Mouse (Mus musculus): Measurements from ENCODE around the gene Cacnb4. TPM values are rescaled to one million over a fixed set of nuclear protein-coding genes. Genes with fewer than 3 reads are reported as not detected.

The Cacnb4 gene
- total RNA-seq, 2 experiments from 2014 or later: 0.09 TPM; not detected in 1

DNA sequence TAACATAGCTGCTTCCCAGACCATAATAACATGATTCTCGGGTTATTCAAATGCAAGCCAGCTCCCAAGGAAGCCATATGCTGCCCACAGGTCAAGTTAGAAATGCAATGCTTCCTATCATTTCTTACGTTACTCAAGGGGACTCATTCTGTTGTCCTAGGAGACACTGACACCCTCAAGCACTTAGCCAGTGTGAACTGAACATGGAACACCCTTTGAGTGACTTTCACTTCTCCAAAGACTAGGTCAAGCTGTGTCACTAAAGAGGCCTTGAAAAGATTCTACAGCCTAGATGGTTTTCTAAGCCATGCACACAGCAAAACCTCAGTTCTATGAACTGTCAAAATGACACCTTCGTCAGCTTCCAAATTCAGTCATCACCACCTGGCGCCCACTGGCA is 98.9 kb downstream of the Cacnb4 start:
- ATAC-seq (replicated peaks; ENCODE audit: low FRiP score, low TSS enrichment, poor library complexity, severe bottlenecking): no peak

GRCm38 (mm10) chr2:52576546-52576945 is 100.1 kb downstream of the Cacnb4 start:
- no peak for ATAC-seq (replicated peaks; ENCODE audit: low FRiP score, low TSS enrichment, poor library complexity, severe bottlenecking)

- no peak for ATAC-seq (replicated peaks; ENCODE audit: low FRiP score, low TSS enrichment, poor library complexity, severe bottlenecking)
Observed at GRCm38 (mm10) chr2:52575637-52576175, 100.9 kb downstream of the Cacnb4 start.

GRCm38 (mm10) chr2:52574929-52575328 is 101.7 kb downstream of the Cacnb4 start:
- ATAC-seq (replicated peaks; ENCODE audit: low FRiP score, low TSS enrichment, poor library complexity, severe bottlenecking): no peak

GRCm38 (mm10) chr2:52572221-52572620 is 104.4 kb downstream of the Cacnb4 start:
- no peak for ATAC-seq (replicated peaks; ENCODE audit: low FRiP score, low TSS enrichment, poor library complexity, severe bottlenecking)

DNA sequence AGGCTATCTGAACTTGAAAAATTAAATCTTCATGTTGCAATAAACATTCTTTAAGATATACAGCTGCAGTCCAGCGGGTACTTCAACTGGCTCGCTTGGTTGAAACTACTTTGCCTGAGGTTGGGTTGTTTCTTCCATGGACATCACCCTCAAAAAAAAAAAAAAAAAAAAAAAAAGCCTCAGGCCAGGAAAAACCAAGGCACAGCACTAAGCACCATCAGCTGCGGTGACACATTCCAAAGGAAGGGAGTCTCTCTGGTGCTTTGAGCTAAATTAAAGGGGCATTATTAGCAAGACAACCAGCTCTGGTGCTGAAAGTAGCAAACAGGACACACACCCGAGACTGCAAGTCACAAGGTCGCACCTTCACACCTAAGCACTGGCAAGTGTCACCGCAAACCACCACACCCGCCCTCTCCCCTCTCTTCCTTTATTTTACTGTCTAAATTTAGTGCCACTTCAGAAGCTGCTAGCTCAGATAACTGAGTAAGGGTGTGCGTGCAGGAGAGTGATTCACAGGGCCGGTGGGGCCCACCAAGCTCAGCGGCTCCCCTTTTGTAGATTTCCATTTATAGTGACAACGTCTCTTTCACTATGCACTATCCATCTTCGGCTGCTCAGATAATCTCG is 105.2 kb downstream of the Cacnb4 start:
- peak; percentile 88 for ATAC-seq (replicated peaks; ENCODE audit: low FRiP score, low TSS enrichment, poor library complexity, severe bottlenecking)

- ATAC-seq (replicated peaks; ENCODE audit: low FRiP score, low TSS enrichment, poor library complexity, severe bottlenecking): no peak
Observed at GRCm38 (mm10) chr2:52570781-52571180, 105.8 kb downstream of the Cacnb4 start.

GRCm38 (mm10) chr2:52570171-52570570 is 106.5 kb downstream of the Cacnb4 start:
- no peak for ATAC-seq (replicated peaks; ENCODE audit: low FRiP score, low TSS enrichment, poor library complexity, severe bottlenecking)

GRCm38 (mm10) chr2:52568131-52568530 is 108.5 kb downstream of the Cacnb4 start:
- no peak for ATAC-seq (replicated peaks; ENCODE audit: low FRiP score, low TSS enrichment, poor library complexity, severe bottlenecking)

- ATAC-seq (replicated peaks; ENCODE audit: low FRiP score, low TSS enrichment, poor library complexity, severe bottlenecking): no peak
Observed at GRCm38 (mm10) chr2:52567421-52567820, 109.2 kb downstream of the Cacnb4 start.

GRCm38 (mm10) chr2:52563277-52563676 is 113.4 kb downstream of the Cacnb4 start:
- ATAC-seq (replicated peaks; ENCODE audit: low FRiP score, low TSS enrichment, poor library complexity, severe bottlenecking): no peak

DNA sequence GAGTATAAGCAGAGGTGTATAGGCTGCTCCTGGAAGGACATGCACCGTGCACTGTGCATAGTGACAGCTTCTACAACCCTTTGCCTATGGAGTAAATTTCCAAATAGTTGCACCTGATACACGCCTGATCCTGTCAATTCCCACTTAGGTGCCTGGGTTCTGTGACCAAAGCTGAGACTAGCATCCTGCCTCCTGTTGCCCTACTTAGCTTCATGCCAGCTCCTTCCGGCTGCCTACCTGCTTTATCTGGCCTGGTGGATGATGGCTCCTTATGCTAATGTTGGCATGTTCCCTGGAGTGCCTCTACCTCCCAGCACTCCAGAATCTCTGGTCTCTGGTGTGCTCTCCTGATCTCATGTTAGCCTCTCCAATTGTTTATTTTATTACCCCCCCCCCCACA is 114.3 kb downstream of the Cacnb4 start:
- no peak for ATAC-seq (replicated peaks; ENCODE audit: low FRiP score, low TSS enrichment, poor library complexity, severe bottlenecking)

- no peak for ATAC-seq (replicated peaks; ENCODE audit: low FRiP score, low TSS enrichment, poor library complexity, severe bottlenecking)
Observed at GRCm38 (mm10) chr2:52561137-52561536, 115.5 kb downstream of the Cacnb4 start.

DNA sequence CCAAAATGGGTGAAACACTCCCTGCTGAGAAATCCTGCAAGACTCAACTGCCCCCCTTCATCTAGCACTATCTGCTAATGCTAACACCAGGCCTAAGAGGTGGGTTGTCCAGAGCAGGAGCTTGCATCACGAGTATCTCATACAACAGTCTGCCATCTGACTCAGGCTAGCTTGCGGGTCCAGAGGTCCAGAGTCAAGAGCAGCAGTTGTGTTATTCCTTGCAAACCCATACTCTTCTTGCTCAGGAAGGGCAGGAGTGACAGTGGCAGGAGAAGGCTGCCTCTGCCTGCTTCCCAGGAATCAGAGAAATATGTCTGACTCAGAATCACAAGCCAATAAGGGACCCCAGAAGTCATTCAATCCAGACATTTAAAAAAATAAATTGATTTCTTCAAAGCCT is 116.4 kb downstream of the Cacnb4 start:
- ATAC-seq (replicated peaks; ENCODE audit: low FRiP score, low TSS enrichment, poor library complexity, severe bottlenecking): no peak

DNA sequence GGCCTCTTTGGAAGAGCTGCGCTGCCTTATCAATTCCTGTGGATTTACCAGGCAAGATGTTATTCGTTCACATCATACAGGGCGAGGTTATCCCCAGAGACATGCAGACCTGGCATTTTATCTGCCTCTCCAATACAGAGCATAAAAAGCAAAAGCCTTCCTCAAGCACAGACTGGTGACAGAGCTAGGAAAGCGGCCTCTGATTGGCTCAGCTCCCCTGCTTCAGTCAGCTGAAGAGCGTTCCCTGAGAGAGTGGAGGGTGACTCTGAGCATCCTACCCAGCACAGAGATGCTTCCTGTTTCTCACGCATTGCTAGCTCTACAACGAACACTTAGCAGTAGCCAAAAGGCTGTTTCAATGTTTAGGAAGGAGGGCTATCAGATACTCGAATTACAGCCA is 118.2 kb downstream of the Cacnb4 start:
- ATAC-seq (replicated peaks; ENCODE audit: low FRiP score, low TSS enrichment, poor library complexity, severe bottlenecking): no peak

GRCm38 (mm10) chr2:52557503-52558275 is 118.9 kb downstream of the Cacnb4 start:
- ATAC-seq (replicated peaks; ENCODE audit: low FRiP score, low TSS enrichment, poor library complexity, severe bottlenecking): no peak

- ATAC-seq (replicated peaks; ENCODE audit: low FRiP score, low TSS enrichment, poor library complexity, severe bottlenecking): no peak
Observed at GRCm38 (mm10) chr2:52556961-52557326, 119.7 kb downstream of the Cacnb4 start.

GRCm38 (mm10) chr2:52556298-52556960 is 120.2 kb downstream of the Cacnb4 start:
- ATAC-seq (replicated peaks; ENCODE audit: low FRiP score, low TSS enrichment, poor library complexity, severe bottlenecking): no peak

GRCm38 (mm10) chr2:52548401-52548800 is 128.2 kb downstream of the Cacnb4 start:
- no peak for ATAC-seq (replicated peaks; ENCODE audit: low FRiP score, low TSS enrichment, poor library complexity, severe bottlenecking)

DNA sequence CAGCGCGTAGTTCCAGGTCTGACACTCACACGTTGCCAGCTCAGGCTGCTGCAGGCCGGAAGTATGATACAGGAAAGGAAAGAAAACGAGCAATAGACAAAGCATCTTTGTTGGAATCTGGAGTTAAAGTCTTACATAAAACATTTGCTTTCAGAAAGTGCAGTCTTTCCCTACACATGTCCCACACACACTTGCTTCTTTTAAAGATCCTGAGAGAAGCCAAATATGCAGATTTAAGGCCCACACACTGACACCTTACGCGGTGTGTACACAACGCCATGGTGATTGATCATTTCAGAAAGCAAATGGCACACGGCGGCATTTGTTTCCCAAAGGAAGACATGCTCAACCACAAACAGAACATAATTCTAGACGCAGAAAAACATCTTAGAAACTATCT is 129.3 kb downstream of the Cacnb4 start:
- ATAC-seq (replicated peaks; ENCODE audit: low FRiP score, low TSS enrichment, poor library complexity, severe bottlenecking): no peak
